Mouse (Mus musculus): ENCODE data around the gene Klk7. TPM values are rescaled to one million over a fixed set of nuclear protein-coding genes. Genes with fewer than 3 reads are reported as not detected.

Gene Klk7
- polyA plus RNA-seq, 1 experiment from 2014 or later = not detected

- no peaks in the 10 kb centered on the region for H3K9me3 ChIP-seq
- no peak overlapping the region for H3K27ac ChIP-seq (replicated peaks)
- no peak for DNase-seq (ENCODE audit: low spot score)
- no peak overlapping the region for H3K4me3 ChIP-seq
- peaks cover 9% of the 10 kb centered on the region for H3K4me1 ChIP-seq
- no peaks in the 10 kb centered on the region for H3K36me3 ChIP-seq (replicated peaks)
- H3K27me3 ChIP-seq (replicated peaks; ENCODE audit: low read depth, poor library complexity, severe bottlenecking) = peaks cover 23% of the 10 kb centered on the region
- 60% methylated on average over 6 of the region's 6 CpGs for WGBS
These were observed 30.9 kb upstream of the Klk7 start for GRCm38 (mm10) chr7:43780241-43780640.

DNA sequence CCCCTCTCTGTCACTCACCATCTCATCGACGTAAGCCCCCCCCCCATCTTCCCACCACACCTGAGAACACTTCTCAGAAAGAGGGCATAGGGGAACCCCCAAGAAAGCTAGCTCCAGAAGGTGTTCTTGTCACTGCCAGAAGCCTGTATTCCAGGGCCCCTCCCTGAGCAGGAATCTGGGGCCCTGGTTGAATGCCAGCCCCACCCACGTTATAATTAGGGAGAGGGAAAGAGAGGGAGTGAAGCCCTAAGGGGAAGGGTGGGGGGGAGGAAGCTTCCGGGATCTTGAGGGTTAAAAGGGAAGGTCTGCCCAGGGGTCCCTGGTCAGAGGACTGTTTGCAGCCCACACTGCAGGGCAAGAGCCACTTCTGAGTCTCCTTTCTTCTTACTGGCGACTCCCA, 30.3 kb upstream of the Klk7 start, which contains the start of gene Klk10:
TSS of gene Klk10 (plus strand) at position 290 of the 400 bp plus-strand sequence.
- no peak within 1 kb of the TSS for H3K27ac ChIP-seq (replicated peaks)
- DNase-seq (ENCODE audit: low spot score) = no peak
- no peaks in the 10 kb centered on the region for H3K9me3 ChIP-seq
- H3K4me1 ChIP-seq = peaks cover 7% of the 10 kb centered on the region
- 42% methylated on average over 5 of the region's 5 CpGs for WGBS
- peaks cover 23% of the 10 kb centered on the region for H3K27me3 ChIP-seq (replicated peaks; ENCODE audit: low read depth, poor library complexity, severe bottlenecking)
- H3K36me3 ChIP-seq (replicated peaks) = no peaks in the 10 kb centered on the region
- no peak within 1 kb of the TSS for H3K4me3 ChIP-seq

DNA sequence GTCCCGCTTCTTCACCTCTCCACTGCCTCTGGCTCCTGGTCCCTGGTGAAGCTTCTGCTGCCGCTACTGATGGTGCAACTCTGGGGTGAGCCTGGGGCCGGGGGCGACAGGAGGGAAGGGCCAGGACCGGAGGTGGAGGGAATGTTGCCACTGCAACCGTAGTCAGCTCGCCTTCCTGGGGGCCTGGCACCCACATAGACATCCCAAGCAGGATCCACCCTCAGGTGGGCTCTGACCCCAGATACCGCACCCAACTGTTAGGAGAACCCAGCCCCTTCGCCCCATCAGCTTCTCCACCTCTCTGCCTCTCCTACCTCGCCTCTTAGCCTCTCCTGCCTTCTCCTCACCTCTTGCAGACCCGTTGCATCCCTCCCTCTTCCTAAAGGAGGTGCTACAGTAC, 29.6 kb upstream of the Klk7 start:
- no peaks in the 10 kb centered on the region for H3K9me3 ChIP-seq
- H3K36me3 ChIP-seq (replicated peaks) = no peaks in the 10 kb centered on the region
- H3K27me3 ChIP-seq (replicated peaks; ENCODE audit: low read depth, poor library complexity, severe bottlenecking) = peaks cover 23% of the 10 kb centered on the region
- peaks cover 7% of the 10 kb centered on the region for H3K4me1 ChIP-seq
- no peak overlapping the region for H3K27ac ChIP-seq (replicated peaks)
- no peak overlapping the region for H3K4me3 ChIP-seq
- DNase-seq (ENCODE audit: low spot score) = no peak
- 87% methylated on average over 11 of the region's 11 CpGs for WGBS

DNA sequence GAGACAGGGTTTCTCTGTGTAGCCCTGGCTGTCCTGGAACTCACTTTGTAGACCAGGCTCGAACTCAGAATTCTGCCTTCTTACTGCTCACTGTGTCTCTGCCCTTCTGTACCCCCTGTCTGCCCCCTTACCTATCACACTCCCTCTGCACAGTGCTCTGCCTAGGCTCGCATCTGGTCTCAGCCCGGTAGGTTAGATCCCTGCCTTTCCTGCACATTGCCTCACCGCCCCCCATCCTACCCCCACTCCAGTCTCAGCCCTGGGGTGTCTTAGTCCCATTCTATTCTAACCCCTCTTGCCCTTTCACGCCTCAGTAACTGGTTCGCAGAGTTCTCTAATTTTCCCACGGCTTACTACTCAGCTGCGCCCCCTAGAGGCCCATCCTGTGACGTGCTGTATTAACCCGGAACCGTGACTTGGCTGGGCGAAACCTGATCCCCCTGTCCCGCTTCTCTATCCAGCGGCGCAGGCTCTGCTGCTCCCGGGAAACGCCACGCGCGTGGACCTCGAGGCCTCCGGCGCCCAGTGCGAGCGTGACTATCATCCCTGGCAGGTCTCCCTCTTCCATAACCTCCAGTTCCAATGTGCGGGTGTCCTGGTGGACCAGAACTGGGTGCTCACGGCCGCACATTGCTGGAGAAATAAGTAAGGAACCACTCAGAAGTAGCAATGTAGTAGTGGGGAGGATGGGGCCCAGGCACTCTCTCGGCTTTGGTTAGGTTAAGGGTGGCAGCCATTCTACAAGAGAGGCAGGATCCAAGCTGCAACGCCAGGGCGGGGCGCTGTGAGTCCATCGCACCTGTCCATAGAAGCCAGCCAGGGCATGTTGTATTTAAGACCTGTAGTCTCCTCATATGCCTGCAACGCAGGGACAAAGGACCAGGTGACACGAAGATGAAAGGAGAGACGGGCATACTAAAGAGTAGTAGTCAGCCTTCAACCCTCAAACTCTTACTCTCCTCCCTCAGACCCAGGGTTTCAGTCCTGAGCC, 28.5 kb upstream of the Klk7 start:
- peak; percentile 87 for DNase-seq (ENCODE audit: low spot score)

GRCm38 (mm10) chr7:43785286-43785685, 25.8 kb upstream of the Klk7 start:
- 92% methylated on average over 1 of the region's 1 CpGs for whole genome bisulfite sequencing
- Histone ChIP-seq H3K36me3 (replicated peaks) (no peaks in the 10 kb centered on the region), H3K9me3 (no peaks in the 10 kb centered on the region), H3K27ac (replicated peaks) (no peak overlapping the region), H3K27me3 (replicated peaks; ENCODE audit: low read depth, poor library complexity, severe bottlenecking) (peaks cover 23% of the 10 kb centered on the region), H3K4me1 (peaks cover 7% of the 10 kb centered on the region), H3K4me3 (no peak overlapping the region)
- DNase-seq (ENCODE audit: low spot score) = no peak

More for the DNA sequence above, 28.5 kb upstream of the Klk7 start:
- Histone ChIP-seq H3K9me3 (no peaks in the 10 kb centered on the region), H3K4me3 (peak overlapping the region; percentile 52), H3K27ac (replicated peaks) (no peak overlapping the region; the same call in 1 of the 2 replicates), H3K27me3 (replicated peaks; ENCODE audit: low read depth, poor library complexity, severe bottlenecking) (peaks cover 23% of the 10 kb centered on the region), H3K4me1 (peaks cover 7% of the 10 kb centered on the region), H3K36me3 (replicated peaks) (no peaks in the 10 kb centered on the region)
- WGBS = 9% methylated on average over 36 of the region's 36 CpGs

DNA sequence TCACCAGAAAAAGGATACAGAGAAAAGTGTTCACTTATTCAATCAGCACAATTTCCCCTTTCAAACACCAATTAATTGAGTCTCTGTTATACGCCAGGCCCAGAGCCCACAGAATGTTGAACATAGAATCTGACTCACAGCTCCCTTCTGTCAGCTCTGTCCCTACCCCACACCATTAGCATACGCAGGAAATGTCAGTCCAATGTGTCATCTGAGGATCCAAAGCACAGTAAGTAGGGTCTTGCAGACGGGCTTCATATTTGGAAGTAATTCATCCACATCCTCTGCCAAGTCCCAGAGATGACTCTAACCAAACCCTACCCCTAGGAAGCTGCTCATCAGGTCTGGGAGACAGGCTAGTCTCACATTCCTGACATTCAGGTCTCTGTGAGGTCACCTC, 23.0 kb upstream of the Klk7 start:
- H3K36me3 ChIP-seq (replicated peaks) = no peaks in the 10 kb centered on the region
- WGBS = 80% methylated on average over 3 of the region's 3 CpGs

GRCm38 (mm10) chr7:43789295-43789694, 21.8 kb upstream of the Klk7 start:
- no peak for DNase-seq (ENCODE audit: low spot score)
- Histone ChIP-seq H3K9me3 (no peaks in the 10 kb centered on the region), H3K27me3 (replicated peaks; ENCODE audit: low read depth, poor library complexity, severe bottlenecking) (peaks cover 6% of the 10 kb centered on the region), H3K36me3 (replicated peaks) (no peaks in the 10 kb centered on the region), H3K4me1 (no peaks in the 10 kb centered on the region), H3K4me3 (no peak overlapping the region), H3K27ac (replicated peaks) (no peak overlapping the region)
- WGBS = 76% methylated on average over 2 of the region's 2 CpGs

More for the DNA sequence above, 23.0 kb upstream of the Klk7 start:
- DNase-seq (ENCODE audit: low spot score) = no peak
- Histone ChIP-seq H3K4me1 (peaks cover under 1% of the 10 kb centered on the region; the same call in 1 of the 2 replicates), H3K27me3 (replicated peaks; ENCODE audit: low read depth, poor library complexity, severe bottlenecking) (peaks cover 18% of the 10 kb centered on the region), H3K27ac (replicated peaks) (no peak overlapping the region), H3K9me3 (no peaks in the 10 kb centered on the region), H3K4me3 (no peak overlapping the region)

GRCm38 (mm10) chr7:43791591-43791990, 19.5 kb upstream of the Klk7 start, which contains the start of gene Klk9:
Gene Klk9 (plus strand): TSS chr7:43791891.
- no peaks in the 10 kb centered on the region for H3K9me3 ChIP-seq
- 72% methylated on average over 7 of the region's 7 CpGs for WGBS
- H3K4me1 ChIP-seq = peaks cover 7% of the 10 kb centered on the region
- no peak within 1 kb of the TSS for H3K4me3 ChIP-seq
- H3K27ac ChIP-seq (replicated peaks) = no peak within 1 kb of the TSS
- DNase-seq (ENCODE audit: low spot score) = no peak
- H3K36me3 ChIP-seq (replicated peaks) = no peaks in the 10 kb centered on the region
- peaks cover 16% of the 10 kb centered on the region for H3K27me3 ChIP-seq (replicated peaks; ENCODE audit: low read depth, poor library complexity, severe bottlenecking)

- 9% methylated on average over 8 of the region's 8 CpGs for WGBS
- no peaks in the 10 kb centered on the region for H3K9me3 ChIP-seq
- H3K36me3 ChIP-seq (replicated peaks) = no peaks in the 10 kb centered on the region
- peaks cover 37% of the 10 kb centered on the region for H3K27me3 ChIP-seq (replicated peaks; ENCODE audit: low read depth, poor library complexity, severe bottlenecking)
- peak overlapping the region; percentile 67 for H3K4me3 ChIP-seq
- H3K27ac ChIP-seq (replicated peaks) = no peak overlapping the region
- peaks cover 20% of the 10 kb centered on the region for H3K4me1 ChIP-seq
- DNase-seq (ENCODE audit: low spot score) = no peak
These were observed 14.7 kb upstream of the Klk7 start for GRCm38 (mm10) chr7:43796355-43796754.

DNA sequence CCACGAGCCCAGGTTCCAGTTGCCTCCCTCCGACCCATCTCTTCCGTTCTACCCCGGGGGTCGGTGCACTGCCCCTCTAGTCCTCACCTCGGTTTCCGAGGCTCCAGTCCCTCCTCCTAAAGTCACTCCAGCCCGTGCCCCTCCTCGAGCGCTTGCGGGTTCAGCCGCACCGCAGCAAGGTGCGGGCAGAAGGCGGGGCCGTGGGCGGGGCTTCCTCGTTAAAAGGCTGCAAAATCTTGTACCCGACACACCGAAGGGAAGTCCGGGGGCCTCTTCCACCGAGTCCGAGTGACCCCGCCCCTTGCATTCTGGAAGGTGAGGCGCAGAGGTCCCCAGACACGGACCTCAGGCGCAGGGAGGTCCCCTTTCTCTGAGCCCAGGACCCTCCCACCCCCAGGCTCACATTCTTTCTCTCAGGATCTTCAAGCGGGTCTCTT, 13.7 kb upstream of the Klk7 start, which contains the start of gene Klk8:
TSS of gene Klk8 (plus strand) at position 245 of the 437 bp plus-strand sequence.
- H3K4me3 ChIP-seq = peak within 1 kb of the TSS; percentile 67
- peaks cover 37% of the 10 kb centered on the region for H3K27me3 ChIP-seq (replicated peaks; ENCODE audit: low read depth, poor library complexity, severe bottlenecking)
- H3K27ac ChIP-seq (replicated peaks) = peak within 1 kb of the TSS; percentile 59; the same call in 1 of the 2 replicates
- no peaks in the 10 kb centered on the region for H3K9me3 ChIP-seq
- H3K4me1 ChIP-seq = peaks cover 20% of the 10 kb centered on the region
- peak; percentile 63 for DNase-seq (ENCODE audit: low spot score)
- H3K36me3 ChIP-seq (replicated peaks) = no peaks in the 10 kb centered on the region
- WGBS = under 1% methylated on average over 28 of the region's 28 CpGs

GRCm38 (mm10) chr7:43797844-43798462, 13.1 kb upstream of the Klk7 start:
- peaks cover 20% of the 10 kb centered on the region for H3K4me1 ChIP-seq
- WGBS = 39% methylated on average over 13 of the region's 13 CpGs
- DNase-seq (ENCODE audit: low spot score) = peak; percentile 20
- peak overlapping the region; percentile 67 for H3K4me3 ChIP-seq
- H3K36me3 ChIP-seq (replicated peaks) = no peaks in the 10 kb centered on the region
- no peak overlapping the region for H3K27ac ChIP-seq (replicated peaks)
- peaks cover 37% of the 10 kb centered on the region for H3K27me3 ChIP-seq (replicated peaks; ENCODE audit: low read depth, poor library complexity, severe bottlenecking)
- no peaks in the 10 kb centered on the region for H3K9me3 ChIP-seq

GRCm38 (mm10) chr7:43799876-43800275, 11.2 kb upstream of the Klk7 start:
- H3K9me3 ChIP-seq = no peaks in the 10 kb centered on the region
- H3K4me3 ChIP-seq = no peak overlapping the region
- H3K27me3 ChIP-seq (replicated peaks; ENCODE audit: low read depth, poor library complexity, severe bottlenecking) = peaks cover 37% of the 10 kb centered on the region
- 79% methylated on average over 7 of the region's 7 CpGs for WGBS
- no peaks in the 10 kb centered on the region for H3K36me3 ChIP-seq (replicated peaks)
- peaks cover 20% of the 10 kb centered on the region for H3K4me1 ChIP-seq
- no peak for DNase-seq (ENCODE audit: low spot score)
- no peak overlapping the region for H3K27ac ChIP-seq (replicated peaks)
